Mouse (Mus musculus) myocyte (in vitro differentiated cells): Measurements from ENCODE around the gene Gm17387.

Source experiments
- REST ChIP-seq: IDR thresholded peaks from one replicate; pipeline ENCODE4 v1.6.1; 2011; ENCODE audit warnings: mild to moderate bottlenecking, control low read depth, moderate library complexity; ENCODE audit not compliant: insufficient read depth, insufficient read length
- TCF12 ChIP-seq: IDR thresholded peaks from one replicate; pipeline ENCODE4 v1.6.1; 2011; ENCODE audit warnings: mild to moderate bottlenecking, control low read depth; ENCODE audit not compliant: poor library complexity, insufficient read depth, severe bottlenecking

DNA sequence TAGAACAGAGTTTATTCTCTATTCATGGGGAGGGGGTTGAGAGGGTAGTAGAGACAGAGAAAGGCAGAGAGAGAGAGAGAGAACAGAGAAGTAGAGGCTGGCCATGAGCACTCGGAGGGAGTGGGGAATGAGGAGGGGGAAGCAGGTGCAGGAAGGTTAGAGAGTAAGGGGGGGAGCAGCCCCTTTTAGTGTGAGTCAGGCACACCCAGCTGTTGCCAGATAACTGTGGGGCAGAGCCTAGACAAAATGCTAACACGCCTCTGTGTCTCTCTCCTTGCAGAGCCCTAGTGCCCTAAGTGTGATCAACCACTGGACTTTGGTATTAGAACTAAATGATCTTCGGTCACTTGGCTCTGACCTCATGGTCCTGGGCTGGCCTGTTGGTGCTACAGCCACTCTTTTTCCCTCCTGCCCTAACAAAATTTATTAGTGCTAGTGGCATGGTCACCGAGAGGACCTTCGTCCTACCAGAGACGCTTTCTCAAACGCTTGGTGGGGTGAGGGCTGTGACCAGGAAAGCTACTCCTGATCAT is 17.6 kb upstream of the Gm17387 start:
- TF ChIP-seq REST (no peak), TCF12 (no peak)
